Mouse (Mus musculus) limb, embryonic 14.5 days (tissue): ENCODE data around the gene Ubiad1. TPM values are rescaled to one million over a fixed set of nuclear protein-coding genes. Genes with fewer than 3 reads are reported as not detected.

Experiments
- ATAC-seq: fragments of 200-750 bp; cut with Nextera tagmentation; 2 replicates; pipeline ENCODE4 v1.8.0; 2017; ENCODE audit warnings: low read depth, moderate number of reproducible peaks, moderate TSS enrichment; ENCODE audit not compliant: low FRiP score
- DNase-seq: peaks from one replicate; pipeline ENCODE4 v3.0.0-alpha.2; 2015; ENCODE audit warnings: low spot score
- H3K27ac ChIP-seq: fragments of 300-500 bp; sonication (generic); replicated peaks from 2 replicates; pipeline ENCODE4 v1.5.1; 2014; ENCODE audit warnings: low read depth, mild to moderate bottlenecking, low read length, moderate library complexity, mixed read lengths
- H3K27me3 ChIP-seq: fragments of 300-500 bp; sonication (generic); 2 replicates; pipeline ENCODE4 v1.6.1; 2014; ENCODE audit warnings: low read length, mixed read lengths; ENCODE audit not compliant: control insufficient read depth, insufficient read depth
- H3K36me3 ChIP-seq: fragments of 300-500 bp; sonication (generic); 2 replicates; pipeline ENCODE4 v1.6.1; 2014; ENCODE audit warnings: mild to moderate bottlenecking, low read length, moderate library complexity, mixed read lengths; ENCODE audit not compliant: control insufficient read depth, insufficient read depth
- H3K4me1 ChIP-seq: fragments of 300-500 bp; sonication (generic); 2 replicates; pipeline ENCODE4 v1.6.1; 2014; ENCODE audit warnings: antibody characterized with exemption, low read length, mixed read lengths; ENCODE audit not compliant: control insufficient read depth, insufficient read depth
- H3K4me2 ChIP-seq: fragments of 300-500 bp; sonication (generic); replicated peaks from 2 replicates; pipeline ENCODE4 v1.6.1; 2014; ENCODE audit warnings: low read depth, mild to moderate bottlenecking, low read length, moderate library complexity; ENCODE audit not compliant: severe bottlenecking
- H3K4me3 ChIP-seq: fragments of 300-500 bp; sonication (generic); replicated peaks from 2 replicates; pipeline ENCODE4 v1.5.1; 2014; ENCODE audit warnings: low read length
- H3K9ac ChIP-seq: fragments of 300-500 bp; sonication (generic); 2 replicates; pipeline ENCODE4 v1.6.1; 2014; ENCODE audit warnings: mild to moderate bottlenecking, low read depth, low read length, moderate library complexity; ENCODE audit not compliant: severe bottlenecking
- H3K9me3 ChIP-seq: fragments of 300-500 bp; sonication (generic); 2 replicates; pipeline ENCODE4 v1.6.1; 2016; ENCODE audit warnings: low read length; ENCODE audit not compliant: control insufficient read depth
- POLR2A ChIP-seq: fragments of 200-500 bp; IDR thresholded peaks from 2 replicates; pipeline ENCODE4 v1.8.0; 2012; ENCODE audit warnings: inconsistent platforms, mild to moderate bottlenecking, moderate library complexity, borderline replicate concordance; ENCODE audit not compliant: insufficient read depth, insufficient read length; ENCODE audit errors: extremely low read depth
- WGBS: fragments of 180-500 bp; shearing (Covaris S2); extraction: QIAGEN DNeasy Blood & Tissue Kit; methylation state at CpG from one replicate; pipeline ENCODE4 v1.1.7; 2014; 5-methylcytosine and 5-hydroxymethylcytosine counted together
- polyA plus RNA-seq, 2 experiments: library from polyadenylated mRNA; depleted of rRNA in 1 of 2; stranded (reverse) in 1 of 2; unstranded in 1 of 2; fragments of >200 nt; fragmentation: Nextera tagmentation in 1 of 2; extraction: Ambion mirVana in 1 of 2; gene quantifications; 2 replicates each; pipeline versions ENCODE4 v1.2.1 to v1.2.3; 2012 to 2014

Ubiad1 gene
- polyA plus RNA-seq, 2 experiments = 14.0 to 15.0 TPM

DNA sequence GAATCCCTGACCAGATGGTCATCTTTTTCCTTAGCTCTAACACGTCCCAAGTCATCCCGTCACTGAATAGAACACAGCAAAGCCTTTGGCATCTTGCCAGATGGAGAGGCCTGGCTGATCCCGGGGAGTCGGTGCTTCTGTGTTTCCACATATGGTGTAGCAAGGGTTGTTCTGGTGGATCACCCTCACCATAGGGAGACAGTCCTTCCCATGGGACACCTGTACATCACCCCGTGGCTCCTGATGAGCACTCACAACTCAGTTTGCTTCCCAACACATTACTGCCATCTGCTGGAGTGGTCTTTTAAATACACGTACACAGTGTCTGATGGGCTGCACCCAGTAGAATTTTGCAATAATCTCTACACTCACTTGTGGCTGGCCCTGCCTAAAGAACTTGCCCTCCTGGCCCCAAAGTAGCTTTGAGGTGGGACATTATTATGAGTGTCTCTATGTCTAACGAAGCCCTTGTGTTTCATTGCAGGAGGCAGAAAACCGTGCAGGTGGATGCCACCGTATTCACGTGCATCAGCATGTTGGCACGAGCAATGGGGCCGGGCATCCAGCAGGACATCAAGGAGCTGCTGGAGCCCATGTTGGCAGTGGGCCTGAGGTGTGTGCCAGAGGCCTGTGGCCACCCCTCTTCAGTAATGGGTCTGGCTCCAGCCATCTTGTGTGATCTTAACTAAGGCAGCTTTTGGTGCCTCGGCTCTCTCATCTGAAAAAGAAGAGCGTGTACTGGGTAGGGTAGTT, 18.8 kb upstream of the Ubiad1 start:
- Histone ChIP-seq H3K36me3 (peaks cover 88% of the 10 kb centered on the region), H3K4me3 (no peak overlapping the region), H3K4me1 (no peaks in the 10 kb centered on the region), H3K27ac (no peak overlapping the region), H3K27me3 (no peaks in the 10 kb centered on the region), H3K9ac (no peak overlapping the region), H3K4me2 (no peak overlapping the region), H3K9me3 (no peaks in the 10 kb centered on the region)
- WGBS = 77% methylated on average over 14 of the region's 14 CpGs
- no peak for TF ChIP-seq POLR2A
- ATAC-seq = no peak
- no peak for DNase-seq

DNA sequence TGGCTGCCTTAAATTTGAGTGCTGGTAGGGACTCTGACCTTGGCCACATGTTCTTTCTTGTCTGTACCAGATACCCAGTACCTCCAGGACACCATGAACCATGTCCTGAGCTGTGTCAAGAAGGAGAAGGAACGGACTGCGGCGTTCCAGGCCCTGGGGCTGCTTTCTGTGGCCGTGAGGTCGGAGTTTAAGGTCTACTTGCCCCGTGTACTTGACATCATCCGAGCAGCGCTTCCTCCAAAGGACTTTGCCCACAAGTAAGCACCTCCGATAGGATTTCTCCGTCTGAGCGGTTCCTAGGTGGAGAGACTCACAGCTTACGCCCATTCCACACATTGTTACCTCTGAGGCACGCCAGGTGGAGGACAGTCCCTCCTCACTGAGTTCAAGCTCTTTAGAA, 18.1 kb upstream of the Ubiad1 start:
- ATAC-seq = no peak
- H3K36me3 ChIP-seq = peaks cover 88% of the 10 kb centered on the region

GRCm38 (mm10) chr4:148461772-148462171, 17.2 kb upstream of the Ubiad1 start:
- ATAC-seq (no peak), DNase-seq (no peak)
- H3K9me3 ChIP-seq = no peaks in the 10 kb centered on the region
- 81% methylated on average over 4 of the region's 4 CpGs for WGBS
- no peak overlapping the region for H3K4me3 ChIP-seq
- H3K27me3 ChIP-seq = no peaks in the 10 kb centered on the region
- H3K36me3 ChIP-seq = peaks cover 92% of the 10 kb centered on the region
- H3K4me2 ChIP-seq = no peak overlapping the region
- no peak overlapping the region for H3K27ac ChIP-seq
- TF ChIP-seq POLR2A = no peak
- H3K9ac ChIP-seq = no peak overlapping the region
- H3K4me1 ChIP-seq = no peaks in the 10 kb centered on the region

More for the DNA sequence above, 18.1 kb upstream of the Ubiad1 start:
- Histone ChIP-seq H3K4me2 (no peak overlapping the region), H3K4me3 (no peak overlapping the region), H3K4me1 (no peaks in the 10 kb centered on the region), H3K9me3 (no peaks in the 10 kb centered on the region), H3K9ac (no peak overlapping the region), H3K27ac (no peak overlapping the region), H3K27me3 (no peaks in the 10 kb centered on the region)
- no peak for DNase-seq
- TF ChIP-seq POLR2A = no peak
- WGBS = 97% methylated on average over 13 of the region's 13 CpGs

DNA sequence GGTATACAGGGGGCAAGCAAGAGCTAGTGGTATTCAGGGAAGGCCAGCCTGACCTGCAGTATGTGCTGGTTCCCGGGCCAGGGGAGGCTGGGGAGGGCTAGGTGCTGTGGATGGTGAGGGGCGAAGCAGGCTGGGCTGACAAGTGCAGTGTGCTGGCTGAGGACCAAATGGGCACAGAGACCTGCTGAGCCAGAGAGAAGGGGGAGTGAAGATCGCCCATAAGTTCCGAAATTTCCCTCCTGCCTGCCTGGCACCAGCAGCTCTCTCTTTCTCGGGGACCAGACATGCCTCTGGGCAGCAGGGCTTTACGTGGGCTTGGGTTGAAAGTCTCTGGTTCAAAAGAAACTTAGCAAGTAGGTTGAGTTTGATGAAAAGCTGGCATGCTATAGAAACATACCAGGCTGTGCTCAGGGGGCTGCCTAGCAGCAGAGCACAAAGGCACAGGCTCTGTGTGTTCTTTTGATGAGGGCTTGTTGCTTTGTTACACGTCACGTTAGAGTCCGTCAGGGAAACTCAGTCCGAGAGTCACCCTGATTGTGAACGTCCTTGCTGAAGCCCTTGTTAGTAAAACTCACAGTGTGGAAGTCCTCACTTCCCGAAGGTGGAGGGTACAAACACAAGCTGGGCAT, 16.2 kb upstream of the Ubiad1 start:
- H3K27me3 ChIP-seq = no peaks in the 10 kb centered on the region
- no peaks in the 10 kb centered on the region for H3K9me3 ChIP-seq
- ATAC-seq (no peak), DNase-seq (no peak)
- H3K4me3 ChIP-seq = no peak overlapping the region
- no peak overlapping the region for H3K4me2 ChIP-seq
- peaks cover 92% of the 10 kb centered on the region for H3K36me3 ChIP-seq
- no peaks in the 10 kb centered on the region for H3K4me1 ChIP-seq
- no peak for TF ChIP-seq POLR2A
- H3K9ac ChIP-seq = no peak overlapping the region
- no peak overlapping the region for H3K27ac ChIP-seq
- WGBS = 93% methylated on average over 12 of the region's 12 CpGs

- 93% methylated on average over 5 of the region's 5 CpGs for WGBS
- TF ChIP-seq POLR2A = no peak
- no peaks in the 10 kb centered on the region for H3K27me3 ChIP-seq
- H3K4me3 ChIP-seq = no peak overlapping the region
- peaks cover 82% of the 10 kb centered on the region for H3K36me3 ChIP-seq
- no peak overlapping the region for H3K27ac ChIP-seq
- H3K9me3 ChIP-seq = no peaks in the 10 kb centered on the region
- no peaks in the 10 kb centered on the region for H3K4me1 ChIP-seq
- no peak for DNase-seq
- no peak overlapping the region for H3K4me2 ChIP-seq
- ATAC-seq = no peak
- H3K9ac ChIP-seq = no peak overlapping the region
These were observed 11.0 kb upstream of the Ubiad1 start for GRCm38 (mm10) chr4:148455477-148456025.
